Mouse (Mus musculus) hindbrain, embryonic 15.5 days (tissue): ENCODE results near the gene Gsk3b. TPM values are rescaled to one million over a fixed set of nuclear protein-coding genes. Genes with fewer than 3 reads are reported as not detected.

Experiments
- ATAC-seq: fragments of 200-750 bp; cut with Nextera tagmentation; 2 replicates; pipeline ENCODE4 v1.8.0; 2017; ENCODE audit warnings: low read depth, moderate number of reproducible peaks, moderate TSS enrichment; ENCODE audit not compliant: low FRiP score
- H3K27ac ChIP-seq: fragments of 300-500 bp; sonication (generic); replicated peaks from 2 replicates; pipeline ENCODE4 v1.5.1; 2015; ENCODE audit warnings: mild to moderate bottlenecking, inconsistent platforms
- H3K27me3 ChIP-seq: fragments of 300-500 bp; sonication (generic); 2 replicates; pipeline ENCODE4 v1.6.1; 2015; ENCODE audit warnings: control low read depth, inconsistent platforms
- H3K36me3 ChIP-seq: fragments of 300-500 bp; sonication (generic); 2 replicates; pipeline ENCODE4 v1.6.1; 2015; ENCODE audit warnings: control low read depth, inconsistent platforms
- H3K4me1 ChIP-seq: fragments of 300-500 bp; sonication (generic); replicated peaks from 2 replicates; pipeline ENCODE4 v1.6.1; 2015; ENCODE audit warnings: control low read depth, inconsistent platforms
- H3K4me2 ChIP-seq: fragments of 300-500 bp; sonication (generic); 2 replicates; pipeline ENCODE4 v1.6.1; 2015; ENCODE audit warnings: moderate library complexity, mild to moderate bottlenecking, inconsistent platforms
- H3K4me3 ChIP-seq: fragments of 300-500 bp; sonication (generic); 2 replicates; pipeline ENCODE4 v1.5.1; 2015; ENCODE audit warnings: mild to moderate bottlenecking, inconsistent platforms
- H3K9ac ChIP-seq: fragments of 300-500 bp; sonication (generic); 2 replicates; pipeline ENCODE4 v1.6.1; 2015; ENCODE audit warnings: inconsistent platforms
- H3K9me3 ChIP-seq: fragments of 300-500 bp; sonication (generic); 2 replicates; pipeline ENCODE4 v1.6.1; 2016; ENCODE audit warnings: control low read depth, inconsistent platforms
- WGBS: fragments of 180-500 bp; shearing (Covaris S2); methylation state at CpG from one replicate; pipeline ENCODE4 v1.1.7; 2015; 5-methylcytosine and 5-hydroxymethylcytosine counted together
- polyA plus RNA-seq: library from polyadenylated mRNA; unstranded; fragments of >200 nt; fragmentation: Nextera tagmentation; extraction: Ambion mirVana; gene quantifications from 2 replicates; pipeline ENCODE4 v1.2.1, GENCODE M21; 2015

Gene Gsk3b
- polyA plus RNA-seq, 1 experiment from 2014 or later, result 146 TPM

DNA sequence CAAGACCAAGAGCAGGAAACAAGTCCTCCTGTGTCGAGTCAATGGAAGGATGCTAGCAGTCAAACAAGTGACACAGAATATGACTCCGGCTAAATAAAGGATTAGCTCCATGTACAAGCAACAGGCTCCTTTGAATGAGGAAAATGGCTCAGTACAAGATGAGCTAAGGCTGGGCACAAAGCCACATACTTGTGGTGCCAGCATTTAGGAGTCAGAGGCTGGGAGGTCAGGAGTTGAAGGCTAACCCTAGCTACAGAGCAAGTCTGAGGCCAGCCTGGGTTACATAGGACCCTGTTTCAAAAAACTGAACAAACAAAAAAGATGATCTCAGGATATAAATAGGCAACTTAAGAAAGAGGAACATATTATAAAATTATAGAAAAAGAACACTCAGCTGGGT lies 201.3 kb downstream of the Gsk3b start:
- Histone ChIP-seq H3K36me3 (no peaks in the 10 kb centered on the region), H3K9me3 (no peaks in the 10 kb centered on the region), H3K4me2 (no peak overlapping the region), H3K4me3 (no peak overlapping the region), H3K4me1 (no peaks in the 10 kb centered on the region), H3K27me3 (no peaks in the 10 kb centered on the region), H3K9ac (no peak overlapping the region), H3K27ac (no peak overlapping the region)
- WGBS, result 70% methylated on average over 2 of the region's 2 CpGs
- no peak for ATAC-seq

DNA sequence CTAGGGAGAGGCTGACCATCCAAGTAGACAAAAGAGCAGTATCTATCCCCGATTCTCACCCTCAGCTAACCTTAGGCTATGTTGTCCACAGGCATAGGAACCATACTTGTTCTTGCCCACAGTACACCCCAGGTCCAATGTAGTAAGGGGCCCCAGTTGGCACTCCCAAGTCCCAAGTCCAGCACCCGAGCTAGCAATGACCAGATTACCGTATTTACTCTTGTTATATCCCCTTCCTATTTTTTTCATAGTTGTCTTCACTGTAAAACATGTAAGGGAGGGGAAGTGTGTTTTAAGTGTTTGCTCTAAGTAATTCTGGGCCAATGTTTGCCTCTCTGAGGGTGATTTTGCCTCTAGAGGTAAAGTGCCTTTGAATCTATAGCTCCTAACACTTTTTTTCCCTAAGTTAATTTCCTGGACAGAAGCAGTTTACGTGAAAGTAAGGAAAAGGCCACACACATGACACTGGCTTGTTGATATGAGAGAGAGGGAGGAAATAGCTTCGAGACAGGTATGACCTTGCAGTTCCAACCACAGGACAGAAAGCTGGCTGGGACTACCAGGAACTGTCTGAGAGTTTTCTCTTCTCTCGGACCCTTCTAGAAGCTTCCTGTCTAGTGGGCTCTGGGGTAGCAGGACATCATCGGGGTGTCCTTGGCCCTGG lies 206.0 kb downstream of the Gsk3b start, which contains the start of gene Nr1i2:
Gene Nr1i2, minus strand, starts transcription at position 140 of the 664 bp plus-strand sequence.
- Histone ChIP-seq H3K27ac (no peak within 1 kb of the TSS), H3K27me3 (no peaks in the 10 kb centered on the region), H3K9ac (no peak within 1 kb of the TSS), H3K4me2 (no peak within 1 kb of the TSS), H3K4me3 (no peak within 1 kb of the TSS), H3K36me3 (no peaks in the 10 kb centered on the region), H3K4me1 (no peaks in the 10 kb centered on the region), H3K9me3 (no peaks in the 10 kb centered on the region)
- ATAC-seq, result no peak
- WGBS, result 73% methylated on average over 7 of the region's 7 CpGs

GRCm38 (mm10) chr16:38295349-38295930 lies 206.6 kb downstream of the Gsk3b start:
- H3K4me2 ChIP-seq, result no peak overlapping the region
- H3K27me3 ChIP-seq, result no peaks in the 10 kb centered on the region
- no peaks in the 10 kb centered on the region for H3K4me1 ChIP-seq
- no peak overlapping the region for H3K4me3 ChIP-seq
- no peaks in the 10 kb centered on the region for H3K9me3 ChIP-seq
- no peak for ATAC-seq
- H3K27ac ChIP-seq, result no peak overlapping the region
- 54% methylated on average over 5 of the region's 5 CpGs for WGBS
- no peaks in the 10 kb centered on the region for H3K36me3 ChIP-seq
- no peak overlapping the region for H3K9ac ChIP-seq

Other genes starting within 250 kb of the Gsk3b start
- 0.14 and 0.27 TPM in 2 replicates for gene Gm36028, start 227.9 kb upstream of the Gsk3b start, polyA plus RNA-seq
- 48.2 and 51.7 TPM in 2 replicates for gene Lrrc58, start 220.6 kb upstream of the Gsk3b start, polyA plus RNA-seq
- gene Gpr156, start 172.5 kb upstream of the Gsk3b start, polyA plus RNA-seq, result 3.3 and 5.7 TPM in 2 replicates
- gene Nr1i2, start 205.8 kb downstream of the Gsk3b start, polyA plus RNA-seq, result not detected in 2 replicates